Mouse (Mus musculus) limb, embryonic 15.5 days (tissue): ENCODE data around the gene Plac1. TPM values are rescaled to one million over a fixed set of nuclear protein-coding genes. Genes with fewer than 3 reads are reported as not detected.
A peak's percentile ranks its signal among the peaks of the same experiment; 100 is the strongest.

Experiments
- ATAC-seq: fragments of 200-750 bp; cut with Nextera tagmentation; 2 replicates; pipeline ENCODE4 v1.8.0; 2017; ENCODE audit warnings: low read depth, moderate TSS enrichment; ENCODE audit not compliant: insufficient number of reproducible peaks, low FRiP score, low TSS enrichment
- H3K27ac ChIP-seq: fragments of 300-500 bp; sonication (generic); 2 replicates; pipeline ENCODE4 v1.5.1; 2015; ENCODE audit warnings: moderate library complexity, mild to moderate bottlenecking, inconsistent platforms
- H3K27me3 ChIP-seq: fragments of 300-500 bp; sonication (generic); 2 replicates; pipeline ENCODE4 v1.6.1; 2015; ENCODE audit warnings: inconsistent platforms
- H3K36me3 ChIP-seq: fragments of 300-500 bp; sonication (generic); 2 replicates; pipeline ENCODE4 v1.6.1; 2015; ENCODE audit warnings: inconsistent platforms
- H3K4me1 ChIP-seq: fragments of 300-500 bp; sonication (generic); 2 replicates; pipeline ENCODE4 v1.6.1; 2015; ENCODE audit warnings: inconsistent platforms
- H3K4me2 ChIP-seq: fragments of 300-500 bp; sonication (generic); 2 replicates; pipeline ENCODE4 v1.6.1; 2015; ENCODE audit warnings: mild to moderate bottlenecking, inconsistent platforms
- H3K4me3 ChIP-seq: fragments of 300-500 bp; sonication (generic); 2 replicates; pipeline ENCODE4 v1.5.1; 2015; ENCODE audit warnings: mild to moderate bottlenecking, inconsistent platforms
- H3K9ac ChIP-seq: fragments of 300-500 bp; sonication (generic); 2 replicates; pipeline ENCODE4 v1.6.1; 2015; ENCODE audit warnings: inconsistent platforms
- H3K9me3 ChIP-seq: fragments of 300-500 bp; sonication (generic); 2 replicates; pipeline ENCODE4 v1.6.1; 2016; ENCODE audit warnings: inconsistent platforms
- WGBS: fragments of 180-500 bp; shearing (Covaris S2); methylation state at CpG from one replicate; pipeline ENCODE4 v1.1.7; 2015; 5-methylcytosine and 5-hydroxymethylcytosine counted together
- polyA plus RNA-seq: library from polyadenylated mRNA; unstranded; fragments of >200 nt; fragmentation: Nextera tagmentation; extraction: Ambion mirVana; gene quantifications from 2 replicates; pipeline ENCODE4 v1.2.1, GENCODE M21; 2015

Plac1 gene
- polyA plus RNA-seq, 1 experiment from 2014 or later, result 11.2 TPM

- no peak overlapping the region for H3K9ac ChIP-seq
- H3K4me1 ChIP-seq, result no peaks in the 10 kb centered on the region
- no peak overlapping the region for H3K4me3 ChIP-seq
- no peak for ATAC-seq
- H3K36me3 ChIP-seq, result no peaks in the 10 kb centered on the region
- H3K27me3 ChIP-seq, result no peaks in the 10 kb centered on the region
- H3K9me3 ChIP-seq, result no peaks in the 10 kb centered on the region
- 0 out of 2 replicates have a peak overlapping the region, but pooled peaks have one; percentile 4 for H3K27ac ChIP-seq
- H3K4me2 ChIP-seq, result no peak overlapping the region
- WGBS, result 68% methylated on average over 2 of the region's 2 CpGs
These were observed 102.8 kb downstream of the Plac1 start for GRCm38 (mm10) chrX:53137066-53137465.

DNA sequence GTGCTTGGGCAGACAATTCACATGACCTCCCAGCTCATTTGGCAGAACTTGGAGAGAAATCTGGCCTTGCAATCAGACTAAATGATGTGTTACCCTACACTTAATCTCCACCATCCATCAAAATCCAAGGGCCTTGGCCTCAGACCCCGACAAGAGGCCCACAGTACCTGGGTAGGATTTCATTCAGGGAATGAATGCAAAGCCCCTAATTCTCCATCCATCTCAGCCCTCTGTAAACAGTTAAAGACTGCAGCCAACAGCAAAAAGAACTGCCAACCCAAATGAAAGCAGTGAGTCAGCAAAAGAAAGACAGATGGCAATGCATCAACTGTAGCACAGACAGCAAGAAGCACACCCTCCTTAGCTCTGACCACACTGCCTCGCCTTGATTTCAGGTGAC is 110.4 kb downstream of the Plac1 start:
- H3K9ac ChIP-seq, result no peak overlapping the region
- no peaks in the 10 kb centered on the region; the same call in 1 of the 2 replicates for H3K27me3 ChIP-seq
- no peak for ATAC-seq
- 35% methylated on average over 2 of the region's 2 CpGs for WGBS
- H3K36me3 ChIP-seq, result no peaks in the 10 kb centered on the region
- H3K27ac ChIP-seq, result peak overlapping the region; percentile 43
- H3K9me3 ChIP-seq, result no peaks in the 10 kb centered on the region
- H3K4me3 ChIP-seq, result no peak overlapping the region
- peaks cover 7% of the 10 kb centered on the region; the same call in 1 of the 2 replicates for H3K4me1 ChIP-seq
- H3K4me2 ChIP-seq, result no peak overlapping the region

- Histone ChIP-seq H3K27ac (peak overlapping the region; percentile 68), H3K4me2 (no peak overlapping the region), H3K27me3 (no peaks in the 10 kb centered on the region; the same call in 1 of the 2 replicates), H3K9ac (no peak overlapping the region), H3K4me3 (no peak overlapping the region), H3K36me3 (no peaks in the 10 kb centered on the region), H3K4me1 (peaks cover 7% of the 10 kb centered on the region; the same call in 1 of the 2 replicates), H3K9me3 (no peaks in the 10 kb centered on the region)
- 64% methylated on average over 6 of the region's 6 CpGs for WGBS
- 0 out of 2 replicates have a peak, but pooled peaks have one; percentile 53 for ATAC-seq
These were observed 113.3 kb downstream of the Plac1 start for GRCm38 (mm10) chrX:53126492-53127033.

DNA sequence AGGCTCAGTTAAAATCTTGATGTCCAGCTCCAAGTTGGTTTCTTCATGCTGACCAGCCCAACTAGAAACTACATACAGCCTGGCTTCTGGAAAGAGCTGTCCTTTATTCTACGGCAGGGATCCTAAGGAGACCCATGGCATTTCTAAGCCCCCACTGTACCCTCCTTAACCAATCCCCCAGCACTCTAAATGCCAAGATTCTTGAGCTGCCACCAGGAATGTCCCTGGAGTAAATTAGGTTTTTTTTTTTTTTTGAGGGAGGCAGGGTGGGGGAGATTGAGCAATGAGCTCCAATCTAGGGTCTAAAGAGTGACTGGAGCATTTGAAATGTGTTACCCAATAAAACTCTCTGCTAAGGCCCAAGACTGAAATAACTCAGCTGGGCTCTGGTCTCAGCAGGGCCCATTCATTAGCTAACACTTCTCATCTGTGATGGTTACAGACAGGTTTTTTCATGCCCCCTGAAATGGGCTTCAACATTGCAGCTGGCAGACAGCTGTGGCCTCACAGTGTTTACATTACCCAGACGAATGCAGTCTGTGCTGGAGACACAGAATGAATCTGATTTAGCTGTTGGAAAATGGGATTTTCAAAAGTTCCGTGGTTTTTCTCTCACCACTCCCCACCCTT is 114.0 kb downstream of the Plac1 start:
- WGBS, result 33% methylated on average over 3 of the region's 3 CpGs
- no peaks in the 10 kb centered on the region for H3K36me3 ChIP-seq
- H3K27me3 ChIP-seq, result no peaks in the 10 kb centered on the region; the same call in 1 of the 2 replicates
- H3K4me3 ChIP-seq, result no peak overlapping the region
- no peak overlapping the region for H3K9ac ChIP-seq
- peak; percentile 88 for ATAC-seq
- H3K27ac ChIP-seq, result peak overlapping the region; percentile 59; the same call in 1 of the 2 replicates
- H3K4me1 ChIP-seq, result peaks cover 7% of the 10 kb centered on the region; the same call in 1 of the 2 replicates
- H3K9me3 ChIP-seq, result no peaks in the 10 kb centered on the region
- H3K4me2 ChIP-seq, result no peak overlapping the region

- H3K4me3 ChIP-seq, result no peak overlapping the region
- H3K27me3 ChIP-seq, result no peaks in the 10 kb centered on the region; the same call in 1 of the 2 replicates
- no peaks in the 10 kb centered on the region for H3K9me3 ChIP-seq
- no peak overlapping the region for H3K9ac ChIP-seq
- H3K4me1 ChIP-seq, result peaks cover 8% of the 10 kb centered on the region; the same call in 1 of the 2 replicates
- H3K27ac ChIP-seq, result no peak overlapping the region
- no peak for ATAC-seq
- WGBS, result 79% methylated on average over 1 of the region's 1 CpGs
- no peaks in the 10 kb centered on the region for H3K36me3 ChIP-seq
- no peak overlapping the region for H3K4me2 ChIP-seq
These were observed 116.3 kb downstream of the Plac1 start for GRCm38 (mm10) chrX:53123562-53123961.

DNA sequence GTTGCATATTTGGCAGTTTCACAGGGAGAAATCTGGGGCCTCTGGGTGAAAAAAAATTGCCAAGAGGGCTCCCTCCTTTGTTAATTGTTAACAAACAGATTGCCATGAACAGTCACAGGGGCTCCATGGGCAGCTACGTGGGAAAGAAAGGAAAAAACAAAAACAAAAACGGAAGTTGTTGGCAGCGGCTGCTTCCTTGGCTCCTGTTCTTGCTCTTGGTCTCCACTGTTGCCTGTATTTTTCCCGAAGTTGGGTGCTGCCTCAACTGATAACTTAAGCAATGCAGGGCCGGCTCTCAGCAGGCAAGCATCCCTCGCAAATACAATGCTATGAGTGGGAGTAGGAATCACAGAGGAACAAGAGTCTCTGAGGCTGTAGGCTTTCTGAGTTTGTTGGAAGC is 121.3 kb downstream of the Plac1 start:
- H3K4me1 ChIP-seq, result peaks cover 14% of the 10 kb centered on the region
- H3K9me3 ChIP-seq, result no peaks in the 10 kb centered on the region
- H3K9ac ChIP-seq, result no peak overlapping the region
- 68% methylated on average over 6 of the region's 6 CpGs for WGBS
- no peaks in the 10 kb centered on the region for H3K27me3 ChIP-seq
- H3K4me2 ChIP-seq, result no peak overlapping the region
- H3K36me3 ChIP-seq, result no peaks in the 10 kb centered on the region
- ATAC-seq, result no peak
- no peak overlapping the region for H3K27ac ChIP-seq
- no peak overlapping the region for H3K4me3 ChIP-seq

GRCm38 (mm10) chrX:53118019-53118418 is 121.9 kb downstream of the Plac1 start:
- Histone ChIP-seq H3K9me3 (no peaks in the 10 kb centered on the region), H3K4me3 (no peak overlapping the region), H3K27ac (no peak overlapping the region), H3K36me3 (no peaks in the 10 kb centered on the region), H3K4me1 (peaks cover 14% of the 10 kb centered on the region), H3K4me2 (no peak overlapping the region), H3K9ac (no peak overlapping the region), H3K27me3 (no peaks in the 10 kb centered on the region)
- ATAC-seq, result no peak

- H3K9me3 ChIP-seq, result no peaks in the 10 kb centered on the region
- no peak overlapping the region for H3K27ac ChIP-seq
- no peak overlapping the region for H3K4me3 ChIP-seq
- H3K4me2 ChIP-seq, result no peak overlapping the region
- 55% methylated on average over 7 of the region's 7 CpGs for WGBS
- H3K4me1 ChIP-seq, result peaks cover 14% of the 10 kb centered on the region
- no peaks in the 10 kb centered on the region for H3K27me3 ChIP-seq
- no peak overlapping the region for H3K9ac ChIP-seq
- no peak for ATAC-seq
- H3K36me3 ChIP-seq, result no peaks in the 10 kb centered on the region
These were observed 124.9 kb downstream of the Plac1 start for GRCm38 (mm10) chrX:53114994-53115393.

GRCm38 (mm10) chrX:53110142-53110541 is 129.8 kb downstream of the Plac1 start:
- no peak overlapping the region for H3K4me3 ChIP-seq
- H3K27me3 ChIP-seq, result no peaks in the 10 kb centered on the region
- no peaks in the 10 kb centered on the region for H3K36me3 ChIP-seq
- 85% methylated on average over 4 of the region's 4 CpGs for WGBS
- H3K9me3 ChIP-seq, result no peaks in the 10 kb centered on the region
- H3K4me2 ChIP-seq, result no peak overlapping the region
- peaks cover 6% of the 10 kb centered on the region for H3K4me1 ChIP-seq
- no peak overlapping the region for H3K27ac ChIP-seq
- H3K9ac ChIP-seq, result no peak overlapping the region
- no peak for ATAC-seq

DNA sequence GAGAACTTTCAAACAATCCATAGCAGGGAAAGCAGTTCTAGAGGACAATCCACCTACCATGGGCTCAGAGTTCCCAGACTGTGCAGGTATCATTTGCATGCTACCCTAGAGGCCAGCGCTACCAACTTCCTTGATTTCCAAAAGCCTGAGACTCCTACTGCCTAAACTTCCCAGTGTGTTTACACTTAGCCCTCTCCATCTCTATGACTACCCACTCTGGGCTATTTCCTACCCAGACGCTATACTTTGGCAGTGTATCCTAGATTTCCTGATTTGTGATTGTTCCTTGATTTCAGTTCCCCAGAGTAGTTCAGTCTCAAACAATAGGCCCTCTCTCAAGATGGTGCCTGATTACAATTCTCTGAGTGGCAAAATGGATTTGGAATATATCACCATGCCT is 132.8 kb downstream of the Plac1 start:
- no peak overlapping the region for H3K27ac ChIP-seq
- WGBS, result 86% methylated on average over 2 of the region's 2 CpGs
- no peaks in the 10 kb centered on the region for H3K4me1 ChIP-seq
- H3K9me3 ChIP-seq, result no peaks in the 10 kb centered on the region
- H3K4me2 ChIP-seq, result no peak overlapping the region
- H3K27me3 ChIP-seq, result no peaks in the 10 kb centered on the region
- no peak overlapping the region for H3K4me3 ChIP-seq
- ATAC-seq, result no peak
- no peaks in the 10 kb centered on the region for H3K36me3 ChIP-seq
- no peak overlapping the region for H3K9ac ChIP-seq

- Histone ChIP-seq H3K9ac (no peak overlapping the region), H3K27me3 (no peaks in the 10 kb centered on the region), H3K4me2 (no peak overlapping the region), H3K4me3 (no peak overlapping the region), H3K9me3 (no peaks in the 10 kb centered on the region), H3K27ac (peak overlapping the region; percentile 59), H3K4me1 (peaks cover 4% of the 10 kb centered on the region; the same call in 1 of the 2 replicates), H3K36me3 (no peaks in the 10 kb centered on the region)
- ATAC-seq, result no peak
- 42% methylated on average over 2 of the region's 2 CpGs for WGBS
These were observed 138.7 kb downstream of the Plac1 start for GRCm38 (mm10) chrX:53101165-53101564.

DNA sequence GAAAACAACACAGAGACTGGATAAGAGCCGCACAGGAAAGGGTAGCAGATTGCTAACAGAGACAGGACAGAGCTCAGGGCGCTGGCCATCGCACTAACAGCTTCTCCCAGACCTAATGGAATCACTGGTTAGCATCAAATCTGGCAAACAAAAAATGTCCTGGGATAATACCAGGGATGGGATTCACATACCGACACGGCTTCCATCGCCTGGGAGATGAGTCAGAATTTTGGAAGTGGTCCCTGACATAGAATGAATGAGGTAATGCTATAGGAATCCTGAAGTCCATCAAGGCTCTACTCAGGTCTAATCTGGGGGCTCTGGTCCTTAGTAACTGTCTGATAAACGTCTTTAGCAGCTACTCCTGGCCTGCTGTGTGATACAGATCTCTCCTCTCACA is 140.0 kb downstream of the Plac1 start:
- no peaks in the 10 kb centered on the region for H3K36me3 ChIP-seq
- H3K4me1 ChIP-seq, result peaks cover 4% of the 10 kb centered on the region; the same call in 1 of the 2 replicates
- no peak overlapping the region for H3K27ac ChIP-seq
- no peak overlapping the region for H3K4me2 ChIP-seq
- H3K27me3 ChIP-seq, result no peaks in the 10 kb centered on the region
- H3K4me3 ChIP-seq, result no peak overlapping the region
- H3K9ac ChIP-seq, result no peak overlapping the region
- no peak for ATAC-seq
- no peaks in the 10 kb centered on the region for H3K9me3 ChIP-seq
- 60% methylated on average over 7 of the region's 7 CpGs for WGBS
